Mouse (Mus musculus) G1E (cell line): ENCODE measurements around the gene Clstn1.

ENCODE experiments used
- CTCF ChIP-seq: IDR thresholded peaks from 2 replicates; pipeline ENCODE4 v1.5.1; 2012; ENCODE audit warnings: low read depth, low read length, inconsistent platforms, mixed read lengths
- GATA1 ChIP-seq: IDR thresholded peaks from 2 replicates; pipeline ENCODE4 v1.6.1; 2012; ENCODE audit warnings: borderline replicate concordance, low read length, inconsistent platforms, mixed read lengths
- GATA2 ChIP-seq: IDR thresholded peaks from 2 replicates; pipeline ENCODE4 v1.6.1; 2012; ENCODE audit warnings: low read depth, low read length, inconsistent platforms, borderline replicate concordance
- POLR2AphosphoS5 ChIP-seq: IDR thresholded peaks from 2 replicates; pipeline ENCODE4 v1.6.1; 2012; ENCODE audit warnings: low read depth, low read length, inconsistent platforms; ENCODE audit not compliant: insufficient replicate concordance
- TAL1 ChIP-seq: conservative IDR thresholded peaks from 2 replicates; pipeline ENCODE4 v1.6.1; 2012; ENCODE audit warnings: low read depth, low read length, inconsistent platforms, mixed read lengths

DNA sequence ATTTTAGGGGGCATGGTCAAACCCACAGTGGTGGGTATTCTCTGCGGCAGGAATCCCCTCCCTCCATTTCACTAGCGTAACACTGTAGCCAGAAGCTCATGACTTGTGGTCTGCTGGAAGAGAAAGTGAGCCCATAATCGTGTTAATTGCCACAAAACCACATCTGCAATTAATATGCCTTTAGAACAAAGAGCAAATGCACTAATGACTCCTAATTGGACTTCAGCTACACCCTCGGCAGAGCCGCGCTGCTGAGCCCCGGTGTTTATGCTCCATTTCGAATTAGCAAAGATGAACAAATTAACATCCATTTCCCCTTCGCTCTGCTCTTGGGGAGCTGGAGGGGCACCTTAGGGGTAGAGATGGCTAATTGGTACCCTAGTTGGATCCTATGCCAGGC, 10.2 kb upstream of the Clstn1 start:
- TF ChIP-seq CTCF (no peak), GATA1 (no peak), POLR2AphosphoS5 (no peak), TAL1 (no peak), GATA2 (no peak)
